Mouse (Mus musculus): ENCODE results near the gene Mdga1. TPM values are rescaled to one million over a fixed set of nuclear protein-coding genes. Genes with fewer than 3 reads are reported as not detected.

The Mdga1 gene
- polyA plus RNA-seq, 1 experiment from 2014 or later, result 1.9 TPM

DNA sequence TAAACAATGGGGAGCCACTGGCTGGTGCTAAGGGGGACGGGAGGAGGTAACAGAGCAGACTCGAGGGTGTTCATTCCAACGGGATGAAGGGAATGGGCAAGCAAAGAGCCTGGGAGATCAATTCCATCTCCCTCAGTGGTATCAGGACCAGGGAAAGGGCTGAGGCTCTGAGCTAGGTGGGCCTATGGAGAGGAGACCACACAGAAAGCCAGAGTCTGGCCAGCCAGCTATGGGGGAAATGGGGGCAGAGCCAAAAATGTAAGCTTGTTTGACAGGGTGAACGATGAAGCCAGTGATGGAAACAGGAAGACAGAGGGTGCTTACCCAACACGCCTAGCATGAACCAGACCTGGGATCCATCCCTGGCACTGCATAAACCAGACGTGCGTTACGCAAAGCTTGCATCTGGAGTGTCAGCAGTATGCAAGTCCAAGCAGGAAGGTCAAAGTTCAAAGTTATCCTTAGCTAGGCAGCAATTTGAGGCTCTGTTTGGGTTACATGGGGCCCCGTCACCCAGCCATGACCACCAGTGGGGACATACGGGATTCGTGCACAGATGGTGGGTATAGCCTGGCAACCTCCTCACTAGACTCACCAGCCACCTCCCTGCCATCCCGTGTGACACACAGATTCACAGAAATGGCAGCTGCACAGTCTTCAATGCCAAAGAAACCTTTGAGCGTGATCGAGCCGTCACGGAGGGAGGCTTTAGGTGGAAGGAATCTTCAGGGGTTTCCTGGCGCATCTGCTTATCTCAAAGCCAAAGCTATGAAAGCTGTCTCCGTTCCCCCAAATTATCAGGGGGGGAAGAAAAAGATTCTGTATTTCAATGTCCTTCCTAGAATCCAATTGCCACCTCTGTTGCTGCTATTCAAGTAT, 113.9 kb downstream of the Mdga1 start:
- Histone ChIP-seq H3K36me3 (ENCODE audit: control insufficient read depth, insufficient read depth) (no peaks in the 10 kb centered on the region), H3K9me3 (replicated peaks; ENCODE audit: control insufficient read depth, low read length) (no peaks in the 10 kb centered on the region), H3K9ac (ENCODE audit: low read depth, low read length) (0 out of 2 replicates have a peak overlapping the region, but pooled peaks have one; percentile 10), H3K4me1 (ENCODE audit: control insufficient read depth, low read depth, low read length) (peaks cover 78% of the 10 kb centered on the region), H3K27ac (ENCODE audit: low read length) (peak overlapping the region; percentile 21), H3K4me3 (ENCODE audit: low read depth, low read length) (no peak overlapping the region), H3K27me3 (ENCODE audit: control insufficient read depth, insufficient read depth, low read depth, low read length) (no peaks in the 10 kb centered on the region), H3K4me2 (ENCODE audit: low read depth, low read length) (no peak overlapping the region)
- no peak for ATAC-seq (ENCODE audit: low read depth)
- WGBS (ENCODE audit: insufficient replicate concordance), result 47% methylated on average over 18 of the region's 18 CpGs

DNA sequence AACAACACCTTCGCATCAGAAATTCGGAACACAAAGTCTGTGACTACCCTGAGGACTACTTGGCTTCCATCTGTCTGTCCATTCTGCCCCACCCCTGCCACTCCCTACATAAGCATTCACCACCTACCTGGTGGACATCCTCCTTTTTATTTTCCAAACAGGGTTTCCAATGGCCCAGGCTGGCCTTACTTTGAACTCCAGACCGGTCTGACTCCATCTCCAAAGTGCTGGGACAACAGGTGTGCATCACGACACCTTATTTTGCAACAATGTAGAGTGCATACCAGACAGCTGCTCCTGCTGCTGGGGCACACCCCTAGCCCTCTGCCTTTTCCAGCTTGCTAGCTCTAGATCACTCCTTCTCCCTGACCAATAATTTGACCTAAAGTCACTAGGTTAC, 115.1 kb downstream of the Mdga1 start:
- Histone ChIP-seq H3K27ac (ENCODE audit: low read length) (peak overlapping the region; percentile 75), H3K9me3 (replicated peaks; ENCODE audit: control insufficient read depth, low read length) (no peaks in the 10 kb centered on the region), H3K36me3 (ENCODE audit: control insufficient read depth, insufficient read depth) (no peaks in the 10 kb centered on the region), H3K9ac (ENCODE audit: low read depth, low read length) (peak overlapping the region; percentile 8; the same call in 1 of the 2 replicates), H3K27me3 (ENCODE audit: control insufficient read depth, insufficient read depth, low read depth, low read length) (no peaks in the 10 kb centered on the region), H3K4me2 (ENCODE audit: low read depth, low read length) (peak overlapping the region; percentile 43), H3K4me1 (ENCODE audit: control insufficient read depth, low read depth, low read length) (peaks cover 71% of the 10 kb centered on the region), H3K4me3 (ENCODE audit: low read depth, low read length) (no peak overlapping the region)
- 76% methylated on average over 4 of the region's 4 CpGs for WGBS (ENCODE audit: insufficient replicate concordance)
- ATAC-seq (ENCODE audit: low read depth), result no peak

DNA sequence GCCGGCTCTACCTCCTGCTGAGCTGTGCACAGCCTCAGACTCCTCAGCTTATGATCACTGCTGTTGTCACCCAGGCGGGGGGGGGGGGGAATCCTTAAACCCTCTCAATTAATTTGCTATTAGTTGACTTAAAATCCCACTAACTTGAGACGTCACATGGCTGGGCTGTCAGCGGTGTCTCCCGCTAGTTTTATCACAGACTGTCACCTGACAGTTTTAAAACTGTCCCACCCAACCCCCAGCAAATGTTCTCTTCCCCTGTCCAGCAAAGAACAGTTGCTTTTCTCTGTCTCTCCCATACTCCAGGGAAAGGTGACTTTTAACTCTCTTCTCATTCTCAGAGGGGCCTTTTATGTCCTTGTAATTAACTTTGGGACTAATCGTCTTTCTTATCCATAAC, 115.5 kb downstream of the Mdga1 start:
- peak overlapping the region; percentile 75 for H3K27ac ChIP-seq (ENCODE audit: low read length)
- peak overlapping the region; percentile 47 for H3K9ac ChIP-seq (ENCODE audit: low read depth, low read length)
- H3K4me2 ChIP-seq (ENCODE audit: low read depth, low read length), result peak overlapping the region; percentile 43
- H3K27me3 ChIP-seq (ENCODE audit: control insufficient read depth, insufficient read depth, low read depth, low read length), result no peaks in the 10 kb centered on the region
- no peak overlapping the region for H3K4me3 ChIP-seq (ENCODE audit: low read depth, low read length)
- H3K9me3 ChIP-seq (replicated peaks; ENCODE audit: control insufficient read depth, low read length), result no peaks in the 10 kb centered on the region
- peak; percentile 76 for ATAC-seq (ENCODE audit: low read depth)
- peaks cover 71% of the 10 kb centered on the region for H3K4me1 ChIP-seq (ENCODE audit: control insufficient read depth, low read depth, low read length)
- 21% methylated on average over 6 of the region's 6 CpGs for WGBS (ENCODE audit: insufficient replicate concordance)
- no peaks in the 10 kb centered on the region for H3K36me3 ChIP-seq (ENCODE audit: control insufficient read depth, insufficient read depth)

- Histone ChIP-seq H3K27me3 (ENCODE audit: control insufficient read depth, insufficient read depth, low read depth, low read length) (no peaks in the 10 kb centered on the region), H3K4me1 (ENCODE audit: control insufficient read depth, low read depth, low read length) (peaks cover 63% of the 10 kb centered on the region), H3K4me2 (ENCODE audit: low read depth, low read length) (no peak overlapping the region), H3K27ac (ENCODE audit: low read length) (peak overlapping the region; percentile 22; the same call in 1 of the 2 replicates), H3K9ac (ENCODE audit: low read depth, low read length) (no peak overlapping the region), H3K36me3 (ENCODE audit: control insufficient read depth, insufficient read depth) (no peaks in the 10 kb centered on the region), H3K9me3 (replicated peaks; ENCODE audit: control insufficient read depth, low read length) (no peaks in the 10 kb centered on the region), H3K4me3 (ENCODE audit: low read depth, low read length) (no peak overlapping the region)
- WGBS (ENCODE audit: insufficient replicate concordance), result 67% methylated on average over 8 of the region's 8 CpGs
- ATAC-seq (ENCODE audit: low read depth), result no peak
Observed at GRCm38 (mm10) chr17:29852846-29853486, 116.9 kb downstream of the Mdga1 start.

DNA sequence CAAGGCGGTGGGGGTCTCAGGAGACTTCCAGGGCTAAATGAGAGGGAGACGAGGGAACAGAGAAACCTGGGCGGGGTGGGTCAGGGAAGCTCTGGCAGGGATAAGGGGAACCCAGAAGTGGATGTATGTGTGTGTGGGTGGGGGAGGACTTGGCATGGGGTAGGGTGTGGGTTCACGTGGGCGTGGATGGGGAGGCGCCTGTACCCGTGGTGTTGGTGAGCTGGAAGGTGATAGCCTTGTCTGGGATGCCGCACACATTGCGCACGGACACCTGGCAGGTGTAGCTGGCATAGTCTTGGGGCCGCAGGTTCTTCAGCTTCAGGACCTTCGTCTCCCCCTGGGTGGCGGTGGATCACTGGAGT, 120.5 kb downstream of the Mdga1 start:
- WGBS (ENCODE audit: insufficient replicate concordance), result 60% methylated on average over 13 of the region's 13 CpGs
- Histone ChIP-seq H3K4me1 (ENCODE audit: control insufficient read depth, low read depth, low read length) (peaks cover 27% of the 10 kb centered on the region), H3K4me2 (ENCODE audit: low read depth, low read length) (no peak overlapping the region), H3K36me3 (ENCODE audit: control insufficient read depth, insufficient read depth) (no peaks in the 10 kb centered on the region), H3K9me3 (replicated peaks; ENCODE audit: control insufficient read depth, low read length) (no peaks in the 10 kb centered on the region), H3K27me3 (ENCODE audit: control insufficient read depth, insufficient read depth, low read depth, low read length) (no peaks in the 10 kb centered on the region), H3K27ac (ENCODE audit: low read length) (no peak overlapping the region), H3K9ac (ENCODE audit: low read depth, low read length) (no peak overlapping the region), H3K4me3 (ENCODE audit: low read depth, low read length) (no peak overlapping the region)
- ATAC-seq (ENCODE audit: low read depth), result peak; percentile 48; the same call in 1 of the 2 replicates

DNA sequence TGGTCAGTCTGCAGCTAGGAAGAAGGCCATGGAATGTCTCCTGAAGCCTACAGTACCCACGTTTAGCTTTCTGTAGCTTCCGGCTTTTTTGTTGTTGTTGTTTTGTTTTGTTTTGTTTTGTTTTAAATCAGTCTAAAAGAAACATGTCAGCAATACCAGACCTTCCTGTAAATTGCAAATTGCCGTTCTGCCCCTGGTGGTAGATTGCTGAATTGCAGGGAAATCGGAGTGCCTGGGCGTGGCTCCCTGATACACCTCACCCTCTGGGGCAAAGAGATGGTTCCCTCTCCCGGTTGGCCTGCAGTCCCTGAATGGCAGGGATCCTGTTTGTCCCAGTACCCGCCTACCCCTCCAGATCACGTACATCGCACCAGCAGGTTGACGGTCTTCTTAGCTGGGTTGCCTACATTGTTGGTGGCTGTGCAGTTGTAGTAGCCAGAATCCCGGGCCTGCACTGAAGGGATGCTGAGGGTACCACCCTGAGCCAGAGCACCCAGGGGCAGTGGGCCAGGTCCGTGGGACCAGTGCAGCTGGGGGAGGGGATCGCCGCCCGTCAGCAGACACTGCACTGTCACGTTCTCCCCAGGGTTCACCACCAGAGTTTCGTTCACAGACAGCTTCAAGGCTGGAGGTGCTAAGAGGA, 121.0 kb downstream of the Mdga1 start:
- Histone ChIP-seq H3K9ac (ENCODE audit: low read depth, low read length) (no peak overlapping the region), H3K4me1 (ENCODE audit: control insufficient read depth, low read depth, low read length) (peaks cover 22% of the 10 kb centered on the region), H3K27ac (ENCODE audit: low read length) (no peak overlapping the region), H3K36me3 (ENCODE audit: control insufficient read depth, insufficient read depth) (no peaks in the 10 kb centered on the region), H3K9me3 (replicated peaks; ENCODE audit: control insufficient read depth, low read length) (no peaks in the 10 kb centered on the region), H3K27me3 (ENCODE audit: control insufficient read depth, insufficient read depth, low read depth, low read length) (no peaks in the 10 kb centered on the region), H3K4me2 (ENCODE audit: low read depth, low read length) (no peak overlapping the region), H3K4me3 (ENCODE audit: low read depth, low read length) (no peak overlapping the region)
- WGBS (ENCODE audit: insufficient replicate concordance), result 34% methylated on average over 17 of the region's 17 CpGs
- ATAC-seq (ENCODE audit: low read depth), result peak; percentile 65

DNA sequence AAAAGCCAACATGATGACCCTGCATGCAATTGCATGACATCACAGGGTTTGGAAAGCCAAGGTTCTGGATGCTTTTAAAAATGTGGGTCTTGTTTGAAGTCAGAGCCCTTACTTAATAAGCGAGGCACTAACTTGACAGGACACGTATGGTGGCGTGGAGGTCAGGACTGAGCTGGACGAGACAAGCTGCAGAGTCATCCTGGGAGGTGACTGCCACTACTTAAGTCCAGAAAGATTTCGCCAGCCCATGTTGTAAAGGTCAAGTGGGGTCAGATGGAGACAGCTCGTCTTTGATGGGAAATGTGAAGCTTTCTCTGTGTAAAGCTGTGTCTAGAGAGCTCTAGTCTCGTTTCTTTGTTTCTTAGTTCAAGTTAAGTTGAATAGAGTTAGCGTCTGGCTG, 122.6 kb downstream of the Mdga1 start:
- H3K36me3 ChIP-seq (ENCODE audit: control insufficient read depth, insufficient read depth), result no peaks in the 10 kb centered on the region
- no peaks in the 10 kb centered on the region for H3K27me3 ChIP-seq (ENCODE audit: control insufficient read depth, insufficient read depth, low read depth, low read length)
- H3K9ac ChIP-seq (ENCODE audit: low read depth, low read length), result no peak overlapping the region
- peaks cover 14% of the 10 kb centered on the region for H3K4me1 ChIP-seq (ENCODE audit: control insufficient read depth, low read depth, low read length)
- no peak overlapping the region for H3K4me2 ChIP-seq (ENCODE audit: low read depth, low read length)
- 67% methylated on average over 8 of the region's 8 CpGs for WGBS (ENCODE audit: insufficient replicate concordance)
- ATAC-seq (ENCODE audit: low read depth), result no peak
- no peaks in the 10 kb centered on the region for H3K9me3 ChIP-seq (replicated peaks; ENCODE audit: control insufficient read depth, low read length)
- no peak overlapping the region for H3K27ac ChIP-seq (ENCODE audit: low read length)
- H3K4me3 ChIP-seq (ENCODE audit: low read depth, low read length), result no peak overlapping the region

DNA sequence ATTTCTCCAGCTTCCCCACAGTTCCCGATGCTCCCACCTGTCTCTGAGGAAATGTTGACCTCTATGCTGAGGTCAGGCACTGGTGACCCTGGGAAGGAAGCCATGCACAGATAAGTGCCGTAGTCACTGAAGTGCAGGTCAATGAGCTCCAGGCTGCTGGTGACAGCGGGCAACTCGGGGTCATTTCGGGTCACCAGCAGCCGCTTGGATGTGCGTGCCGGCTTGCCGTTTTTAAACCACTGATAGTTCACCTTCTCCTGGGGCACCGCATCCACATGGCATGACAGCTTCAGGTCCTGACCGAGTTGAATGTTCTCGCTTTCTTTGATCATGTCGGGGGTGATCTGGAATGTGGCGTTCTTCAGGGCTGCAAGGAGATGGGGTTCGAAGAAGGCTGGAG, 123.6 kb downstream of the Mdga1 start:
- ATAC-seq (ENCODE audit: low read depth), result no peak
- H3K4me1 ChIP-seq (ENCODE audit: control insufficient read depth, low read depth, low read length), result peaks cover 21% of the 10 kb centered on the region
- H3K27me3 ChIP-seq (ENCODE audit: control insufficient read depth, insufficient read depth, low read depth, low read length), result no peaks in the 10 kb centered on the region
- no peaks in the 10 kb centered on the region for H3K9me3 ChIP-seq (replicated peaks; ENCODE audit: control insufficient read depth, low read length)
- no peak overlapping the region for H3K4me2 ChIP-seq (ENCODE audit: low read depth, low read length)
- H3K4me3 ChIP-seq (ENCODE audit: low read depth, low read length), result no peak overlapping the region
- H3K36me3 ChIP-seq (ENCODE audit: control insufficient read depth, insufficient read depth), result no peaks in the 10 kb centered on the region
- H3K9ac ChIP-seq (ENCODE audit: low read depth, low read length), result no peak overlapping the region
- WGBS (ENCODE audit: insufficient replicate concordance), result 71% methylated on average over 15 of the region's 15 CpGs
- no peak overlapping the region for H3K27ac ChIP-seq (ENCODE audit: low read length)

DNA sequence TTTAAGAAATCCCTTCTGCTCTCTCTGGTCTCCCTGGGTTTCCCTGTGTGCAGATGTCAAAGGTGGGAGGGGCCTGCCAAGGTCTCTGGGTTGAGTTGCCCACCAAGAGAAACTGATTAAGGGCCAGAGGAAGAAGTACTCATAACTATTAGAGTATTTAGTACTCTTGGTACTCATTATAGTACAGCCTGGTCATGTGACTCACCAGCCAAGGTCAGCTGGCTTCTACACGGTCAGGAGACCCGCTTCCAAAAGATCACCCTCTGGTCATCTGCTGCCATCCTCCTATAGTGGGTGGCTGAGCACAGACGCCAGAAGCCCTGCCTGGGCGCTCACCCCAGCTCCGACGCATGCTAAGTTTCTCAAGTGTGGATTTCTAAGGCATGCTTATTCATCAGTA, 124.9 kb downstream of the Mdga1 start:
- H3K4me3 ChIP-seq (ENCODE audit: low read depth, low read length), result no peak overlapping the region
- WGBS (ENCODE audit: insufficient replicate concordance), result 77% methylated on average over 6 of the region's 6 CpGs
- no peaks in the 10 kb centered on the region for H3K36me3 ChIP-seq (ENCODE audit: control insufficient read depth, insufficient read depth)
- ATAC-seq (ENCODE audit: low read depth), result no peak
- H3K27ac ChIP-seq (ENCODE audit: low read length), result no peak overlapping the region
- peaks cover 19% of the 10 kb centered on the region for H3K4me1 ChIP-seq (ENCODE audit: control insufficient read depth, low read depth, low read length)
- no peak overlapping the region for H3K4me2 ChIP-seq (ENCODE audit: low read depth, low read length)
- no peak overlapping the region for H3K9ac ChIP-seq (ENCODE audit: low read depth, low read length)
- H3K27me3 ChIP-seq (ENCODE audit: control insufficient read depth, insufficient read depth, low read depth, low read length), result no peaks in the 10 kb centered on the region
- no peaks in the 10 kb centered on the region for H3K9me3 ChIP-seq (replicated peaks; ENCODE audit: control insufficient read depth, low read length)
